Mouse (Mus musculus): Measurements from ENCODE around the gene Ccdc60.

DNA sequence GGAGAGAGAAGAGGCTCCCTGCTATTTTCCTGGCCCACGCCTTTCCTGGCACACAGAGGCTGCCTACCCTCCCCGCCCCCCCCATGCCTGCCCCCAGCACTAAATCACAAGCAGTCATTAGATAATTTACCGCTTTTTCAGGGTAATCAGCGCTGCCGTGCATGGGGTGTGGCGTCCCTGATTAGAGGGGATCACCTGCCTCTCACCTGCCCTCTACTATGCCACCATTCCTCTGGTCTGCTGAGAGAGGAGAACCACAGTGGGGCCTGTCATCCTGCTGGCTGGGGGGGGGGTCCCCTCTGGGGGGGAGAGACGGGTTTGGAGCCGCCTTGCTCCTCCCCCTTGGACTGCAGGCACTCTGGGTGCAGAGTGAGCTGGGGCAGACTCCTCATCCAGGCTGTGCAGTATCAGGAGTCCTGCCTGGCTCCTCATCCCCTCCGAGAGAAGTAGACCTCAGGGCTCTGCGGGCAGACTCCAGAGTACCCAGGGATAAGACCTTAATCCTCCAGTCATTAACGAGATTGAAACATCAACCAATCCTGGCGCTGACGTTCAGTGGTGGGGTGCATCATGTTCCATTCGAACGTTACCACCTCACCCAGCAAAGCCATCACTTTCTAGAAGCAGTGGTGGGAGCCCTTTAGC is 3.1 kb downstream of the Ccdc60 start:
- TF ChIP-seq HCFC1 (IDR thresholded peaks at IDR 0.05; ENCODE audit: borderline replicate concordance, insufficient read depth, low read length) (no peak), ZC3H11A (IDR thresholded peaks at IDR 0.05; ENCODE audit: borderline replicate concordance, low read depth, low read length) (no peak)
